Mouse (Mus musculus): ENCODE data around the gene Tmem171. TPM values are rescaled to one million over a fixed set of nuclear protein-coding genes. Genes with fewer than 3 reads are reported as not detected.

Tmem171 gene
- polyA plus RNA-seq (2012; ENCODE audit: insufficient read depth, insufficient read length, low replicate concordance, missing spikeins), result not detected in 2 replicates

DNA sequence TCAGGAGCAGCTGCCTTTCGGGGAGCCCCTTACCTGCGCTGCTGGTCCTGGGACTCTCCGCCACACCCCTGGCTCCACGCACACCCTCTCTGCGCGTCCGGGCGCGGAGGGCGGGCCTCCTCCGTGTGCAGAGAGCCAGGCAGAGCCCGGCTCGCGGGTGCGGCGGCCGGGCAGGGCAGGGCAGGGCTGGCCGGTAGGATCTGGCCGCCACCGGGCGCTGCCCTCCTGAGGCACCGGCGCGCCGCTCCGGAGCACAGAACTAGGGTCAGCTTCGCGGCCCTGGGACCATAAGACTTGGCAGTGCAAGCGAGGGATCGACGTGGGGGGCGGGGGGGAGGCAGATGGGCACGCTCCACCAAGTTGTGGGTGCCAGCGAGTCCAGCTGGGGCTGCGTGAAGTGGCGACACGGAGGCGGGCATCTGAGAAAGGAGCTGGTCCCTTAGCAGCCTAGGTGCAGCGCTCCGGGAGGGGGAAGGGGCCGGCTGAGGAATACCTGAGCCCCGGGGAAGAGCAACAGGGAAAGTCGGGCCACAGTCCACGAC lies at the start of gene Tmem171:
Gene Tmem171 (minus strand): TSS at position 62 of the 542 bp plus-strand sequence.
- H3K4me1 ChIP-seq (ENCODE audit: control insufficient read depth, insufficient read depth, low read length), result peaks cover 8% of the 10 kb centered on the region
- no peak for TF ChIP-seq CTCF (IDR thresholded peaks at IDR 0.05; ENCODE audit: insufficient read depth, low read depth, low read length)
- TF ChIP-seq POLR2A (IDR thresholded peaks at IDR 0.05; ENCODE audit: insufficient read depth, low read depth, low read length), result no peak
- 5% methylated on average over 44 of the region's 44 CpGs for WGBS
- no peak within 1 kb of the TSS for H3K27ac ChIP-seq (ENCODE audit: insufficient read depth, low read depth, low read length)
- H3K4me3 ChIP-seq (ENCODE audit: insufficient read depth, low read depth, low read length), result peak within 1 kb of the TSS; percentile 17; the same call in 1 of the 2 replicates

DNA sequence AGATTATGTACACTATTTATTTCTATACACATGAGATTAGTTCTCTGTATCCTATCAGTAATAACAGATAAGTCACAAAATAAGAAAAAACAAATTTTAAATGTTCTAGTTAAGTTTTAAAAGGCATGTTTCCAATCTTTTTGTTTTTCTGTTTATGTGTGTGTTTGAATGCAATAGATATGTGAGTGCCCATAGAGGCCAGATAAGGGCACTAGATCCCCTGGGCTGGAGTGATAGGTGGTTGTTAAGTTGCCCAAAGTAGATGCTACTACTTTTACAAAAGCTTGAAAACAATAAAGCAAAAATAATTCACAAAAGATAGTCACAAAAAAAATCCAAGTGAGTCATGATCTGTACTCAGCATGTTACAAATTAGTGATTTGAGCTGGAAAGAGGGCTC lies 49.2 kb upstream of the Tmem171 start:
- Histone ChIP-seq H3K4me1 (ENCODE audit: control insufficient read depth, insufficient read depth, low read length) (no peaks in the 10 kb centered on the region), H3K4me3 (ENCODE audit: insufficient read depth, low read depth, low read length) (no peak overlapping the region)

DNA sequence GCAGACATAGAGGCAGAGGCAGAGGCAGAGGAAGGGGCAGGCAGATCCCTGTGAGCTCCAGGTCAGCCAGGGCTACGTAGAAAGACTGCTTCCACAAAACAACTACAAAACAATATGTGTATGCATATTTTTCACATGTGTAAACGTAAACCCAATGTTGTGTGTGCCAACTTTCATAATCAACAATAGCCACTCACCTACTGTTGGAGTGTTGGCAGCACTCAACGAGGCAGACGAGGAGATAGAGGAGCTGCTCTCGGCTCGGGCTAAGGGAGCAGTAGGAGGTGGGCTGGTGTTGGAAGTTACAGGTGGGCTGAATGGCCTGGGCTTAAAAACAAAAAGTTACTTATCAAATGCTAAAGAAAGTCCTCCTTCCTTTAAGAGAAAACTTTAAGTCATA lies 48.6 kb upstream of the Tmem171 start:
- no peak overlapping the region for H3K4me3 ChIP-seq (ENCODE audit: insufficient read depth, low read depth, low read length)
- WGBS, result 90% methylated on average over 6 of the region's 6 CpGs
- no peak overlapping the region for H3K27ac ChIP-seq (ENCODE audit: insufficient read depth, low read depth, low read length)
- TF ChIP-seq POLR2A (IDR thresholded peaks at IDR 0.05; ENCODE audit: insufficient read depth, low read depth, low read length) (no peak), CTCF (IDR thresholded peaks at IDR 0.05; ENCODE audit: insufficient read depth, low read depth, low read length) (no peak)
- H3K4me1 ChIP-seq (ENCODE audit: control insufficient read depth, insufficient read depth, low read length), result no peaks in the 10 kb centered on the region

More for the DNA sequence above, 49.2 kb upstream of the Tmem171 start:
- H3K27ac ChIP-seq (ENCODE audit: insufficient read depth, low read depth, low read length), result no peak overlapping the region
- TF ChIP-seq CTCF (IDR thresholded peaks at IDR 0.05; ENCODE audit: insufficient read depth, low read depth, low read length), result no peak
- no peak for TF ChIP-seq POLR2A (IDR thresholded peaks at IDR 0.05; ENCODE audit: insufficient read depth, low read depth, low read length)

DNA sequence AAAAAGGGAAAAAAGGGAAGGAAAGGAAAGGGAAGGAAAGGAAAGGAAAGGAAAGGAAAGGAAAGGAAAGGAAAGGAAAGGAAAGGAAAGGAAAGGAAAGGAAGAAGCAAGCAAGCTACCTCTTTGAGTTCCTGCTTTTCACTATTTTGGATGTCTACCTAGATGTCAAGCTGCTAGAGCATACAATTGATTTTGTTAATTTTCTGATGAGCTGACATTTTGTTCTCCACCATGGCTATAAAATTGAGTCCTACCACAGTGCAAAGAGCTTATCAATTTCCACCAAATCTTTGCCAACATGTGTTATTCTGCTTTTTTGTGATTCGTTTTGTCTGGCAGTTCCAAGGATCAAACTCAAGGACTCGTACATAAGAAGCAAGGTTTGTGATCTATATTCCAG lies 43.6 kb upstream of the Tmem171 start:
- Histone ChIP-seq H3K27ac (ENCODE audit: insufficient read depth, low read depth, low read length) (no peak overlapping the region), H3K4me3 (ENCODE audit: insufficient read depth, low read depth, low read length) (no peak overlapping the region), H3K4me1 (ENCODE audit: control insufficient read depth, insufficient read depth, low read length) (no peaks in the 10 kb centered on the region)
- TF ChIP-seq CTCF (IDR thresholded peaks at IDR 0.05; ENCODE audit: insufficient read depth, low read depth, low read length) (no peak), POLR2A (IDR thresholded peaks at IDR 0.05; ENCODE audit: insufficient read depth, low read depth, low read length) (no peak)
- 92% methylated on average over 2 of the region's 2 CpGs for WGBS

DNA sequence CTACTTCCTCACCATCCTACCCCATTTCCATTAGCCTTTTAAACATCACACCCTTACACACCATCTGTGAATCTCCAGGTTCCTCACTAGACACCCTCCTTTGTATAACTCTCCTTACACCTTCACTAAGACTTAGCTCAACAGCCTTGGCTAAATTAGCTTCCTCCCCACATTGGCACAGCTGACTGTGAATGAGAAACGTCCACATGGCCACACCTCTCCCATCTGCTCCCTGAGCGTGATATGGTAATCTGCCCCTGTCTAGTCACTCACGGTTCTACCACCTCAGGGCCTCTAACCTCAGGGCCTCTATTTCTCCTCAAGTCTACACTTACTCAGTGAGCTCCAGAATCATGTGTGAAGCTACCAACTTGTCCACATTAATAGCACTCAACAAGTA lies 38.7 kb upstream of the Tmem171 start:
- Histone ChIP-seq H3K4me1 (ENCODE audit: control insufficient read depth, insufficient read depth, low read length) (no peaks in the 10 kb centered on the region), H3K27ac (ENCODE audit: insufficient read depth, low read depth, low read length) (no peak overlapping the region), H3K4me3 (ENCODE audit: insufficient read depth, low read depth, low read length) (no peak overlapping the region)
- TF ChIP-seq POLR2A (IDR thresholded peaks at IDR 0.05; ENCODE audit: insufficient read depth, low read depth, low read length), result no peak
- 77% methylated on average over 3 of the region's 3 CpGs for WGBS

DNA sequence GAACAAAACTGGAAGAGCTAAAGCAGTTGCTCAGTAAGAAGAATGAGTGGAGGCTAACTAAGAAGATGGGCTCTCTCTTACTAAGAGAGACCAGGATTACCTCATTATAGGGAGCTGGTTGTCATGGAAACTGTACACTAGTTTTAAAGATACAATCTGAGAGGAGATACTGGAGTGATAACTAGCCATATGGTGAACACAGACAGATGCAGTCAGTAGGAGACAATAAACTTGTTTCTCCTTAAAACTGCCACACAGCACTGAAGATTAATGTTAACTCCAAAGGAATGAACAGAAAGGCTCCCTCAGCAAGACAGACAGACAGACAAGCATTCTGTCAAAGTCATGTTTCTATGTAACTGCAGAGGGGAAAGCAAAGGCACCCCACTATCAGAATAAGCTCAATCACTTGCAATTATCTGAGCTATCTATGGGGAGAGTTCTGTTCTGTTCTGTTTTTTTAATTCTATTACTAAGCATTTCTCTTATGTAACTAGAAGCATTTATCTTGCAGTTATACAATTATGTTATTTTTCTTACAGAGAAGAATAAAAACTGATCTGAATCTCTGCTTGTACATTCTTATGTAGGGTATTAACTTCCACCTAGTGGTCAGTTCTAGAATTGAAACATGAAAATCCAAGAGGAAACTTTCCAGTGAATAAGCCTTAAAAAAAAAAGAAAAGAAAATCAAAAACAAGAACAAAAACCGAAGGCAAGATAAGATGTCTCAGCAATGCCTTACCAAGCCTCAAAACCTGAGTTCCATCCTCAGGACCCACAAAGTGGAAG lies 34.8 kb upstream of the Tmem171 start:
- no peak overlapping the region for H3K27ac ChIP-seq (ENCODE audit: insufficient read depth, low read depth, low read length)
- 47% methylated on average over 1 of the region's 1 CpGs for WGBS
- no peak overlapping the region for H3K4me3 ChIP-seq (ENCODE audit: insufficient read depth, low read depth, low read length)
- no peaks in the 10 kb centered on the region for H3K4me1 ChIP-seq (ENCODE audit: control insufficient read depth, insufficient read depth, low read length)
- TF ChIP-seq POLR2A (IDR thresholded peaks at IDR 0.05; ENCODE audit: insufficient read depth, low read depth, low read length) (no peak), CTCF (IDR thresholded peaks at IDR 0.05; ENCODE audit: insufficient read depth, low read depth, low read length) (no peak)

DNA sequence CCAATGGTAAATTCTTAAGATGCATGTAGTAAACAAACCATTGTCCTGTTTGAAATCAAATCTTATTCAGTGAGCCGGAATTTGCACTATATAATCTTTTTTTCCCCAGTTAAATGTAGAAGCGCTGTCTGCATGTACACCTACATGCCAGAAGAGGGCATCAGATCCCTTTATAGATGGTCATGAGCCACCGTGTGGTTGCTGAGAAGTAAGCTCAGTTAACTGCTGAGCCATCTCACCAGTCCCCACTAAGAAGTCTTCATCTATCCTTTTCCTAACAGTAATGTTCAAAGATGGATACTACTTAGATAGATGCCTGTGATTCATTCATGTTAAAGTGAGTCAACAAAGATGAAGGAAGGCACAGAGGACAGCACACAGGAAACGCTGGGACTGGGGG lies 31.9 kb upstream of the Tmem171 start:
- Histone ChIP-seq H3K27ac (ENCODE audit: insufficient read depth, low read depth, low read length) (no peak overlapping the region), H3K4me3 (ENCODE audit: insufficient read depth, low read depth, low read length) (no peak overlapping the region), H3K4me1 (ENCODE audit: control insufficient read depth, insufficient read depth, low read length) (no peaks in the 10 kb centered on the region)
- TF ChIP-seq POLR2A (IDR thresholded peaks at IDR 0.05; ENCODE audit: insufficient read depth, low read depth, low read length) (no peak), CTCF (IDR thresholded peaks at IDR 0.05; ENCODE audit: insufficient read depth, low read depth, low read length) (no peak)
- WGBS, result 52% methylated on average over 4 of the region's 4 CpGs

DNA sequence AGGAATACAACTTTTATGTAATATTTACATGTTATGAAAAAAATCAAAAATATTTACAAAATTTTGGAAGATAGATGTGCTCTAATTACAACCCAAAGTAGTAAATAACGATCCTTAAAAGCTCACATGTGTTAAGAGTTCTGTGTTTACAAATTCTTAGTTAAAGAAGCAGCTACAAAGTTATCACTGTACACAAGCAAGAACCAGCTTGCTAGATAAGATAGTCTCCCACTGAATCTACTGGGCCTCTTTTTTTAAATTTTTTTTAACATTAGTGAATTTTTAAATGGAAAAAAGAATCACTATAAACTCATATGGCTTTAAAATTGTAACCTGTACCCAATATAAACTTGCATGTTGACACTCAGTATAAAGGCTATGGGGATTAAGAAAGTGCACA lies 28.8 kb upstream of the Tmem171 start:
- no peak overlapping the region for H3K4me3 ChIP-seq (ENCODE audit: insufficient read depth, low read depth, low read length)
- 95% methylated on average over 1 of the region's 1 CpGs for WGBS
- H3K4me1 ChIP-seq (ENCODE audit: control insufficient read depth, insufficient read depth, low read length), result no peaks in the 10 kb centered on the region
- TF ChIP-seq POLR2A (IDR thresholded peaks at IDR 0.05; ENCODE audit: insufficient read depth, low read depth, low read length), result no peak
- TF ChIP-seq CTCF (IDR thresholded peaks at IDR 0.05; ENCODE audit: insufficient read depth, low read depth, low read length), result no peak
- no peak overlapping the region for H3K27ac ChIP-seq (ENCODE audit: insufficient read depth, low read depth, low read length)

DNA sequence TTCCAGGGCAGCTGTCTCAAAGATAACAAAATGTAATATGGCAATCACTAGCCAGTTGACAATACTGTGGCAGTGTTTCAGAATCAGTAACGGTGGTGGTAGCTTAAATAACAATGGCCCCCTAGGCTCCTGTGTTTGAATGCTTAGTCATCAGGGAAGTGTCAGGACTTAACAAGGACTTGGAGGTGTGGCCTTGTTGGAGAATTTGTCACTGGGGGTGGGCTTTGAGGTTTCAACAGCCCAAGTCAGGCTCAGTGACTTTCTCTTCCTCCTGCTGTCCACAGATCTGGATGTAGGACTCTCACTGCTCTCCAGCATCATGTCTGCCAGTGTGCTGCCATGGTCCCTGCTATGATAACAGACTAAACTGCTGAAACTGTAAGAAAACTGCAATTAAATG lies 27.7 kb upstream of the Tmem171 start:
- no peak overlapping the region for H3K27ac ChIP-seq (ENCODE audit: insufficient read depth, low read depth, low read length)
- no peaks in the 10 kb centered on the region for H3K4me1 ChIP-seq (ENCODE audit: control insufficient read depth, insufficient read depth, low read length)
- no peak for TF ChIP-seq CTCF (IDR thresholded peaks at IDR 0.05; ENCODE audit: insufficient read depth, low read depth, low read length)
- TF ChIP-seq POLR2A (IDR thresholded peaks at IDR 0.05; ENCODE audit: insufficient read depth, low read depth, low read length), result no peak
- 40% methylated on average over 1 of the region's 1 CpGs for WGBS
- no peak overlapping the region for H3K4me3 ChIP-seq (ENCODE audit: insufficient read depth, low read depth, low read length)
